Mouse (Mus musculus): ENCODE results near the gene Dusp23.

GRCm38 (mm10) chr1:172623599-172623998 is 9.2 kb downstream of the Dusp23 start:
- TF ChIP-seq CTCF (IDR thresholded peaks at IDR 0.05; ENCODE audit: low read depth, low read length) (no peak), GATA1 (IDR thresholded peaks at IDR 0.05; ENCODE audit: borderline replicate concordance, low read length) (no peak), TAL1 (conservative IDR thresholded peaks at IDR 0.05; ENCODE audit: low read depth, low read length) (no peak)
